21 mouse cellular contexts compared by ENCODE assay signal in genomic region chr15:31113216-31113615, GRCm38 (mm10).
"Had no signal": no experiment of that assay in that cellular context is flagged by ENCODE, and none has a peak within 500 bp of the region (broad histone marks: within the 10 kb centered on the region; RNA-seq: fewer than 3 reads in every experiment).

No protein-coding gene starts in this region.

- H3K9me3 ChIP-seq: heart, embryonic 10.5 days; hindbrain, embryonic 10.5 days; hindbrain, embryonic 13.5 days; hindbrain, embryonic 15.5 days; limb, embryonic 15.5 days had no signal

- H3K9ac ChIP-seq: heart, embryonic 12.5 days; hindbrain, embryonic 13.5 days; hindbrain, embryonic 15.5 days; limb, embryonic 15.5 days had no signal

- H3K27ac ChIP-seq: gastrocnemius, adult 2 months; heart, embryonic 10.5 days; hindbrain, embryonic 10.5 days; hindbrain, embryonic 13.5 days; hindbrain, embryonic 15.5 days; hindbrain, postnatal 0 days; layer of hippocampus, adult 2 months; left cerebral cortex, adult 2 months; limb, embryonic 15.5 days had no signal

- ATAC-seq: hindbrain, postnatal 0 days; intestine, embryonic 16.5 days had no signal

- H3K4me2 ChIP-seq: heart, embryonic 12.5 days; hindbrain, embryonic 13.5 days; hindbrain, embryonic 15.5 days; limb, embryonic 15.5 days had no signal

- H3K27me3 ChIP-seq: heart, embryonic 12.5 days; hindbrain, embryonic 13.5 days; hindbrain, embryonic 15.5 days; limb, embryonic 15.5 days had no signal

- DNase-seq: gastrocnemius, adult 2 months; gastrocnemius, postnatal 10 days; gastrocnemius, postnatal 25 days; heart, adult 18-20 months; heart, postnatal 10 days; heart, postnatal 4 days; kidney, adult 18-20 months; kidney, adult 8-10 months; kidney, postnatal 10 days; kidney, postnatal 25 days; kidney, postnatal 4 days had no signal

- H3K36me3 ChIP-seq: heart, embryonic 10.5 days; heart, embryonic 12.5 days; hindbrain, embryonic 10.5 days; hindbrain, embryonic 13.5 days; hindbrain, embryonic 15.5 days; limb, embryonic 15.5 days had no signal

- H3K4me1 ChIP-seq: heart, embryonic 10.5 days; heart, embryonic 12.5 days; hindbrain, embryonic 10.5 days; hindbrain, embryonic 13.5 days; hindbrain, embryonic 15.5 days; limb, embryonic 15.5 days had no signal

- H3K4me3 ChIP-seq: gastrocnemius, adult 2 months; heart, embryonic 10.5 days; heart, embryonic 12.5 days; hindbrain, embryonic 10.5 days; hindbrain, embryonic 13.5 days; hindbrain, embryonic 15.5 days; layer of hippocampus, adult 2 months; left cerebral cortex, adult 2 months; limb, embryonic 15.5 days had no signal
